Mouse (Mus musculus): Measurements from ENCODE around the gene Trappc1. TPM values are rescaled to one million over a fixed set of nuclear protein-coding genes. Genes with fewer than 3 reads are reported as not detected.

Trappc1 gene
- polyA plus RNA-seq, 1 experiment: 1.9 TPM

DNA sequence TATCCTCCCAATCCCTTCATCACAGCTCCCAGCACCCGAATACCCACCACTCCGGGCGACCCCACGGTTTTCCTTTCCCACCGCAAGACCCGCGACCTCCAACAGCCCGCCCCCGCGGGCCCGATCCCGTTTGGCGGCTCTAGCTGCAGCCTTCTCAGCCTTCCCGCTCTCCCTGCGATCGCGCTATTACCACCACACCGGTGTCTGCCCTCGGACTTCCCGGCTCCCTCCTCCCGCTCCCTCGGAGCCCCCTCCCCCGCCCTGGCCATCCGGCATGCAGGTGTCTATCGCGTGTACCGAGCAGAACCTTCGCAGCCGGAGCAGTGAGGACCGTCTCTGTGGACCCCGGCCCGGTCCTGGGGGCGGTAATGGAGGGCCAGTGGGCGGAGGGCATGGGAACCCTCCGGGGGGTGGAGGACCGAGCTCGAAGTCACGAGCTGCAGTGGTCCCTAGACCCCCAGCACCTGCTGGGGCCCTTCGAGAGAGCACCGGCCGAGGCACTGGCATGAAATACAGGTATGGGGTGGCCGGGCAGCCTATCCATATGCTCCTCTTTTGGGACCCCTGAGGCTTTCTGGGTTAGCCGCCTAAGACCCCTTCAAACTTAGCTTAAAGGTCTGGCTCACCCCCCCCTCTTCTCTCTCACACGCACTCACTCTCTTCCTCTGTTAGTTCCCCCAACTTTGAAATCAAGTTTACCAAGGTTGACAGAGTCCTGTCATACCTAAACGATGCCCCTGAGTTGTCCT lies 2.8 kb downstream of the Trappc1 start:
- Histone ChIP-seq H3K36me3 (ENCODE audit: control insufficient read depth) (peaks cover 6% of the 10 kb centered on the region), H3K9me3 (ENCODE audit: control insufficient read depth, low read length) (no peaks in the 10 kb centered on the region), H3K4me3 (replicated peaks) (peak overlapping the region; percentile 55), H3K27me3 (ENCODE audit: control insufficient read depth) (peaks cover 56% of the 10 kb centered on the region), H3K4me1 (ENCODE audit: control insufficient read depth) (peaks cover 49% of the 10 kb centered on the region)
- TF ChIP-seq GATA1 (IDR thresholded peaks at IDR 0.05; ENCODE audit: low read length): no peak

DNA sequence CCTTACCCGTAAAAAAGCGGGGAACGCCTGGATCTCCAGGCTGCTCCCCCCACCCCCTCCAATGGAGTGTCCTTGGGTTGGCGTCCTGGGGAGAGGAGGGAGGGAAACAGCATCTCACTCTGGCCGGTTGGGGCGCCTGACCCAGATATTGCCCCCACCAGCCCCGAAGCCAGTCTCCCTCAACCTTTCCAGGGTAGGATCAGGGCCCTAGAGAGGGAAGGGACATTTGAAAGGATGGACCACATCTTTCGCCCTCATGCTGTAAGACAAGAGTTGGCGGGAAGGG lies 3.3 kb downstream of the Trappc1 start:
- H3K9me3 ChIP-seq (ENCODE audit: control insufficient read depth, low read length): no peaks in the 10 kb centered on the region
- no peak for TF ChIP-seq TAL1 (IDR thresholded peaks at IDR 0.05; ENCODE audit: low read length)
- no peak overlapping the region for H3K4me3 ChIP-seq (replicated peaks)
- peaks cover 61% of the 10 kb centered on the region for H3K27me3 ChIP-seq (ENCODE audit: control insufficient read depth)
- peaks cover 3% of the 10 kb centered on the region for H3K36me3 ChIP-seq (ENCODE audit: control insufficient read depth)
- H3K4me1 ChIP-seq (ENCODE audit: control insufficient read depth): peaks cover 49% of the 10 kb centered on the region

- peaks cover 64% of the 10 kb centered on the region for H3K27me3 ChIP-seq (ENCODE audit: control insufficient read depth)
- H3K36me3 ChIP-seq (ENCODE audit: control insufficient read depth): peaks cover 3% of the 10 kb centered on the region
- TF ChIP-seq TAL1 (IDR thresholded peaks at IDR 0.05; ENCODE audit: low read length): no peak
- TF ChIP-seq GATA1 (IDR thresholded peaks at IDR 0.05; ENCODE audit: low read length): no peak
- peaks cover 47% of the 10 kb centered on the region for H3K4me1 ChIP-seq (ENCODE audit: control insufficient read depth)
- H3K9me3 ChIP-seq (ENCODE audit: control insufficient read depth, low read length): no peaks in the 10 kb centered on the region
- H3K4me3 ChIP-seq (replicated peaks): no peak overlapping the region
These were observed 3.9 kb downstream of the Trappc1 start for GRCm38 (mm10) chr11:69327648-69328047.

- H3K36me3 ChIP-seq (ENCODE audit: control insufficient read depth): peaks cover 3% of the 10 kb centered on the region
- no peaks in the 10 kb centered on the region for H3K9me3 ChIP-seq (ENCODE audit: control insufficient read depth, low read length)
- no peak for TF ChIP-seq TAL1 (IDR thresholded peaks at IDR 0.05; ENCODE audit: low read length)
- TF ChIP-seq GATA1 (IDR thresholded peaks at IDR 0.05; ENCODE audit: low read length): no peak
- H3K27me3 ChIP-seq (ENCODE audit: control insufficient read depth): peaks cover 68% of the 10 kb centered on the region
- peaks cover 45% of the 10 kb centered on the region for H3K4me1 ChIP-seq (ENCODE audit: control insufficient read depth)
- H3K4me3 ChIP-seq (replicated peaks): no peak overlapping the region
These were observed 4.7 kb downstream of the Trappc1 start for GRCm38 (mm10) chr11:69328517-69328916.

GRCm38 (mm10) chr11:69331152-69331551 lies 7.4 kb downstream of the Trappc1 start:
- peaks cover 36% of the 10 kb centered on the region for H3K4me1 ChIP-seq (ENCODE audit: control insufficient read depth)
- H3K36me3 ChIP-seq (ENCODE audit: control insufficient read depth): no peaks in the 10 kb centered on the region
- TF ChIP-seq GATA1 (IDR thresholded peaks at IDR 0.05; ENCODE audit: low read length) (no peak), TAL1 (IDR thresholded peaks at IDR 0.05; ENCODE audit: low read length) (no peak)
- no peaks in the 10 kb centered on the region for H3K9me3 ChIP-seq (ENCODE audit: control insufficient read depth, low read length)
- peaks cover 66% of the 10 kb centered on the region for H3K27me3 ChIP-seq (ENCODE audit: control insufficient read depth)
- no peak overlapping the region for H3K4me3 ChIP-seq (replicated peaks)

- Histone ChIP-seq H3K9me3 (ENCODE audit: control insufficient read depth, low read length) (no peaks in the 10 kb centered on the region), H3K4me1 (ENCODE audit: control insufficient read depth) (peaks cover 30% of the 10 kb centered on the region), H3K27me3 (ENCODE audit: control insufficient read depth) (peaks cover 58% of the 10 kb centered on the region), H3K36me3 (ENCODE audit: control insufficient read depth) (no peaks in the 10 kb centered on the region), H3K4me3 (replicated peaks) (peak overlapping the region; percentile 61)
- TF ChIP-seq TAL1 (IDR thresholded peaks at IDR 0.05; ENCODE audit: low read length): no peak
- no peak for TF ChIP-seq GATA1 (IDR thresholded peaks at IDR 0.05; ENCODE audit: low read length)
These were observed 8.2 kb downstream of the Trappc1 start for GRCm38 (mm10) chr11:69331929-69332405.

DNA sequence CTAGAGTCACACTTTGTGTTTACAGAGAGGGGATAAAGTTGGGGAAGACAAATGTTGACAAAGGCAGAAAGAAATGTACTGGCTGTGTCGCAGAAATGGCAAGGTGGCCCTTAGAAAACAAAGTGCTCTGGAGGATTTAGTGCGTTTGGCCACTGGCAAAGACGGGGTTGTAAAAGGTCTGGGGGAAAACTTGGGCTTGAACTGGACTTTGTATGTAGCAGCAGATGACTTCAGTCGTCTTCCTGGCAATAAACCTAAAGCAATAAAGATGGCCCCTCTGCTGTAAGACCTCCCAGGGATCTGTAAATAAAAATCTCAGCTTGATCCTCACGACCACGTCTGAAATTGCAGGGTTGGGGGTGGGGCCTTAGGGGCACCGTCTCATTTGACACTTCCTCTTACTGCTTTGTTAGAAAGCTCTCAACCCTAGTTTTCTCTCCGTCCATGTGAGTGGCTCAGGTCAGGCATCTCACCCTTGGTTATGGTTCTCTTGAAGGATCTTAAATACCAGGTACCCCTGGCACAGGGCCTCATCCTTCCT lies 9.0 kb downstream of the Trappc1 start:
- Histone ChIP-seq H3K36me3 (ENCODE audit: control insufficient read depth) (no peaks in the 10 kb centered on the region), H3K27me3 (ENCODE audit: control insufficient read depth) (peaks cover 53% of the 10 kb centered on the region), H3K9me3 (ENCODE audit: control insufficient read depth, low read length) (peaks cover 4% of the 10 kb centered on the region), H3K4me3 (replicated peaks) (no peak overlapping the region), H3K4me1 (ENCODE audit: control insufficient read depth) (peaks cover 28% of the 10 kb centered on the region)
- TF ChIP-seq GATA1 (IDR thresholded peaks at IDR 0.05; ENCODE audit: low read length): no peak
- no peak for TF ChIP-seq TAL1 (IDR thresholded peaks at IDR 0.05; ENCODE audit: low read length)

GRCm38 (mm10) chr11:69333922-69334321 lies 10.1 kb downstream of the Trappc1 start:
- Histone ChIP-seq H3K27me3 (ENCODE audit: control insufficient read depth) (peaks cover 53% of the 10 kb centered on the region), H3K9me3 (ENCODE audit: control insufficient read depth, low read length) (peaks cover 8% of the 10 kb centered on the region), H3K36me3 (ENCODE audit: control insufficient read depth) (no peaks in the 10 kb centered on the region), H3K4me1 (ENCODE audit: control insufficient read depth) (peaks cover 28% of the 10 kb centered on the region), H3K4me3 (replicated peaks) (no peak overlapping the region)
- no peak for TF ChIP-seq TAL1 (IDR thresholded peaks at IDR 0.05; ENCODE audit: low read length)
- TF ChIP-seq GATA1 (IDR thresholded peaks at IDR 0.05; ENCODE audit: low read length): no peak

DNA sequence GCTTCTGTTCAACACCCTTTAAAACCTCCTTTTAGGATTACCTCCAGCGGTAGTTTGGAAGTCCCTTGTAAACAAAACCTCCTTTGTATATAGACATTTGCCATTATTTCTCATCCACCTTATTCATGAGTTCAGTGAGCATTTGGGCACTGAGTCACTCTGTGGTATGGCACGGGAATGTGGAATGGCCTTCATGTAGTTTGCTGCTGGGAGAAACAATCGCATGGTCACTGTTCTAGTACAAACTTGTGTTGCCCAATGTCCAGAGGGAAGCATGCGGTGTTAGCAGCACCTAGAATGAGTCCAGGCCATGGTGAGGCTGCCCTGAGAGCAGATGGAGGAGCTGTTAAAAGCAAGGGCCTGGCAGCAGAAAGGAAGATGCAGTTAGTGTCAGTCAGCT lies 11.0 kb downstream of the Trappc1 start:
- TF ChIP-seq TAL1 (IDR thresholded peaks at IDR 0.05; ENCODE audit: low read length) (no peak), GATA1 (IDR thresholded peaks at IDR 0.05; ENCODE audit: low read length) (no peak)
- Histone ChIP-seq H3K9me3 (ENCODE audit: control insufficient read depth, low read length) (peaks cover 8% of the 10 kb centered on the region), H3K27me3 (ENCODE audit: control insufficient read depth) (peaks cover 53% of the 10 kb centered on the region), H3K4me3 (replicated peaks) (no peak overlapping the region), H3K36me3 (ENCODE audit: control insufficient read depth) (no peaks in the 10 kb centered on the region), H3K4me1 (ENCODE audit: control insufficient read depth) (peaks cover 28% of the 10 kb centered on the region)

All from erythroblast, embryonic 14.5 days (primary cell).